Mouse (Mus musculus): ENCODE results near the gene Ephb1.
A peak's percentile ranks its signal among the peaks of the same experiment; 100 is the strongest.

The Ephb1 gene

GRCm38 (mm10) chr9:101982378-101982777 is 372.1 kb downstream of the Ephb1 start:
- no peak for DNase-seq

DNA sequence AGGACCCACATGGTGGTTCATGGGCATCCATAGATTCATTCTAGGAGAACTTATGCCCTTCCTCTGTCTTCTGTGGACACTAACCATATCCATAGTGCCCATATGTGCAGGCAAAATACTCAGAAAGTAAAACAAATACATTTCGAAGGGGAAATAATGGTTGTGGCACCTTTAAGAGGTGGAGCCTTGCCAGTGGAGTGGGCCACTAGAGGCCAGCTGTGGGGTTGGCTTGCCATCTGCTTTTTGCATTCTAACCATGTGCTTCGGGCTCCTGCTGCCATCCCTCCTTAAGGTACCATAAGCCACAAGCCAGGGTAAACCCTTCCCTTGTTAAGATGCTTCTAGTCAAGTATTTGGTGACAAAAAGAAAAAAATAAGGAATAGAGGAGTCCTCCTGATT is 373.3 kb downstream of the Ephb1 start:
- no peak for DNase-seq

DNA sequence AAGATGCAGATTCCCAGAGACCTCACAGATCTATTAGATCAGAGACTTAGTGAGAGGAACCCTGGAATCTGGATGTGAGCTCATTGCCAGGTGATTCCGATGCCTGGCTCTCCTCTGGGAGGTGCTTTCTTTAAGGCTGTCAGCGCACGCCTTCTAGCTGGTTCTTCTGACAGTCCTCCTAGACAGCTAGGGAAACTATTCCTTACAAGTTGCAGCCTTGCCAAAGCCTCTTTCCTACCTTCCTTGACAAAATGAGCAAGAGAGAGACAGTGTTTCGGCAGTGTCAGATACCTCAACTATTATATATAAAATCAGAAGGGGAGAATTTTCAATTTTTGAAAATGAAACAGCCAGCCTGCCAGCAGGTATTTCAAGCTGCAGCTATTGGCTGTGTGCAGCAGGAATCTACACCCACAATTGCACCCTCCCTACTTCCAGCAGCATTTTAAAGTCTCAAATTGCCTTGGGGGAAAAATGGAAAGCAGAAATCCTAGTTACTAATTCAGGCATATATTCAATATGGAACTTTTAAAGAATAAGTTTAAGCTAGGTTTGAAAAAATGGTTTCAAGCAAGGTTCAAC is 377.5 kb downstream of the Ephb1 start:
- DNase-seq, result no peak

DNA sequence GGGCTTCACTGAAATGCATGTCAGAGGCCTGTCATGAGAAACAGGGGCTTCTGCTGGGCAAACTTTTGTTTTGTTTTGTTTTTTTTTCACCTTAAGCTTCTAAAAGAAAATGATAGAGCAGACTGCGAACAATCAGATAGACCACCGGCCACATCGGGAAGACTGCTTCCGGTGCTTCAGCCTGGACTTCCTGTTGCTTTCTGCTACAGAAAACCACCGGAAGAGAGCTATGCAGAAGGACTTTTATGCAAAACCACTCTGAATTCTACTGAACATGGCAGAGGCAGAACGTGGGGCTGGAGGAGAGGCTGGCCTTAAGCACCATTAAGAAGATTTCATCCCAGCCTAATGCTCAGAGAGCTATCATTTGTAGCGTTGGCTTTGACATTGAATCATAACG is 382.2 kb downstream of the Ephb1 start:
- no peak for DNase-seq

DNA sequence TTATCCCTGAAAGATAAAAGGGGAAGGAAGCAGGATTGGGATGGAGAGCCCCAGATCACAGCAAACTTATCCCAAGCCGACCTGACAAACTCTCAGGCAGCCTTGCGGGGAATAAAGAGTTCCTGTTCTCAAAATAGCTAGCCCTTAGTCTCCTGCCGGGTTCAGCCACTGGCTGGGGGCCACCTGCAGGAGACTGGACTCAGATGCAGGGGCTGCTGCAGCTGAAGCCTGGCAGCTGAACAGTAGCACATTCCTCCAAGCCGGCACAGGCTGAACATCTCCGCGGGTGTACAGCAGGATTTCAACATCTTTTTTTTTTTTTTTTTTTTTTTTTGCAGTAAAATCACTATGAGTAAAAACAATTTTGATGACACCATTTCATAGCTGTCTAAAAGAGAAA is 382.7 kb downstream of the Ephb1 start:
- peak; percentile 27 to 31 for DNase-seq

DNA sequence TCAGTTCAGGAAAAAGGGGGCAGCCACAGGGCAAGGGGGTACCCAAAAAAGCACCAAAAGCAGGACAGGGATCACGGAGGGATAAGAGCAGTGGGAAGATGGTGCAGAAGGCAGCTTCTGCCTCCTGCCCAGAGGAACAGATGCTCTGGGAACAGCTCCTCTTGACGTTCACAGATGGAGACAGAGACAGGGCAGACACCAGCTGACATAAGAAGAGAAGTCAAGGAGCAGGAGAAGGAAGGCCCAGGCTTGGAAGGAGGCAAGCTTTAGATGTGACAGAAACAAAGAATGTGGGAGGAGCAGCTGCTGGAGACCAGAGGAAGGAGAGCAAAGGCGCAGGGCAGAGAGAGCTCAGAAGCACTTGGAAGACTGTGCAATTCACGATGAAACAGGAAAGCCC is 398.3 kb downstream of the Ephb1 start:
- no peak for DNase-seq

GRCm38 (mm10) chr9:101954529-101954928 is 400.0 kb downstream of the Ephb1 start:
- no peak for DNase-seq

GRCm38 (mm10) chr9:101950101-101950500 is 404.4 kb downstream of the Ephb1 start:
- no peak for DNase-seq

GRCm38 (mm10) chr9:101945814-101946213 is 408.7 kb downstream of the Ephb1 start:
- no peak for DNase-seq

DNA sequence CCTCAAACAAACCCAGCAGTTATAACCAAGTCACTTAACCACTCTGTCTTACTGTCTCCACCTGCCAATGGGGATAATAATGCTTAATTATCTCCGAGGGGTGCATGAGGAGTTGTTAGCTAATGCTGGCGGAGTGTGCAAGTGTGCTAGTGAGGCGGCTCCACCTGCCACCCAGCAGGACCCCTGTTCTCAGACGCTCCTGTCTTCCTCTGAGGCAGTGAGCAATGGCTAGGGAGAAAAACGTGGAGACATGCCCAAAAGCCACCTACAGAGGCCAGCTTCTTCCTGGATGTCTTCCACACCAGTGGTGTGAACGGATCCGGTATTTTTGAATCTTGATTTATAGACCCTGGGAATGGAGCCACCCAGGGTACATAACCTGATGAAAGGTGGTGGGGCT is 409.2 kb downstream of the Ephb1 start:
- peak; percentile 51 to 62 for DNase-seq

DNA sequence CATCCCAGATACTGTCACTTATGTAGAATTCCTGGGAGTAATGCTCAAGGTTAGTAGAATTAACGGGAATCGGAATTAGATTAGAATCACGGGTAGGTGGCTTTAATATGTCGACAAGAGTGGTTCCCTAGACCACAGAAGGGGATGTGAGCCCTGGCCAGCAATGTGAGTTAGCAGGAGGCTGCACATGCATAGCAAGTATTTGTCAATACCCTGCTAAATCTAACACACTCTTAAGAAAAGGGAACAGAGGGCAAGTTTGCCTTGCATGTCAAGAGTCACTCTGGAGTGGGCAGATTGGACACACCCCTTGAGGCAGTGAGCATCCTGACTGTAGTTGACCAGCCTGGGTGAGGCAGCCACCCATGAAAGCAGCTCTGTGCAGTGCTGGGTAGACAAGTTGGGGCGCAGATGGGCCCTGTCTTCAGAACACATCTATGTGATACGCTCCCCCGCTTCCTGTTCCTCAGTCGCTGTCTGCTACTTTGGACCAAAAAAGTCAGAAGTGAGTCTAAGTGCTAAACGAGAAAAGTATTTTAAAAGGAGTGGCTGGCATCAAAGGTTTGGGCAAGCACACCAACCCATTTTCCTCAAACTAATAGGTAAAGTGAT is 412.3 kb downstream of the Ephb1 start:
- DNase-seq, result no peak

DNA sequence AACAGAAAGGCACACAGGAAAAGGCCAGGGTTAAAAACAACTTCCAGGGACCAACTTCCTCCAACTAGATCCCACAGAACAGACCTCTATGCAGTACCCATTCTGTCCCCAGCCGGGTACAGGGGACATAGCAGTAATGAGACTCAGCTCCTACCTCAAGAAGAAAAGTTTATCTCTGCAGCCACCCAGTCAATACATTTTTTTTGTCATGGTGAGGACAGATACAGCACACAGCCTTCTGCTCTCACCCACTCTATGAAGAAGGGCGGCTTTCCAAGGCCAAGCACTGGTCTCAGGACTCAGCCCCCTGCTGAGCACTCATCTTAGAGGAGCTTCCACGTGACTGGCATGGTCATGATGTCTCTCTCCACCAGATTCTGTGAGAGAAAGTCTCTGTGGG is 414.3 kb downstream of the Ephb1 start:
- no peak for DNase-seq

- peak in 1 of 2 experiments; percentile 40 for DNase-seq
Measured at GRCm38 (mm10) chr9:101939006-101939405, 415.5 kb downstream of the Ephb1 start.

- no peak for DNase-seq
Measured at GRCm38 (mm10) chr9:101938066-101938465, 416.4 kb downstream of the Ephb1 start.

- no peak for DNase-seq
Measured at GRCm38 (mm10) chr9:101934887-101935286, 419.6 kb downstream of the Ephb1 start.

DNA sequence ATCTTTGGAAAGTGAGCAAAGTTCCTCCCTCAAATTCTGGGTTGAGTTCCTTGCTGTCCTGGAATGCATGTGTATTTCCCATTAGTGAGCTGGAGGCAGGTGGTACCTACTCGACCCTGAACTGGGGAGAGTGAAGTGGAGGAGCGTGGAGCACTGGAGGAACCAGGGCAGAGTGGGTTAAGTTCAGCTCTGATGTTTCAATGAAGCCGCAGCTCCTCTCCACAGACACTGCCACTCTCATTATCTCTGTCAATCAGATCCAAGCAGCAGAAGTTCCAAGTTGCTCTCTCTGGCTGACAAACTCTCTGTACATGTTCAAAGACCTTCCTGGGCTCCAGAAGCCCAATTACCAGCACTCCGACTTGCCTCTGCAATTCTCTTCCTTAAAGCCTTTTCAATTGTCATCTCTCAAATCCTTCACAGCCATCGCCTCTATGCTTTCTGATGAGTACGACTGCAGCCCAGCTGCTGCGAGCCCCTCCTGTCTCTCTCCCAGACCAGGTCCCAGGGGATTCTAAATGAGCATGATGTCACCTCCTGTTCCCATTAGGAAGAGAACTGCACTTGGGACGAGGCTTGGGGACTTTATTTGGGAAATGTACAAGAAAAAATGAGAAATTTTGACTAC is 420.4 kb downstream of the Ephb1 start:
- no peak for DNase-seq

DNA sequence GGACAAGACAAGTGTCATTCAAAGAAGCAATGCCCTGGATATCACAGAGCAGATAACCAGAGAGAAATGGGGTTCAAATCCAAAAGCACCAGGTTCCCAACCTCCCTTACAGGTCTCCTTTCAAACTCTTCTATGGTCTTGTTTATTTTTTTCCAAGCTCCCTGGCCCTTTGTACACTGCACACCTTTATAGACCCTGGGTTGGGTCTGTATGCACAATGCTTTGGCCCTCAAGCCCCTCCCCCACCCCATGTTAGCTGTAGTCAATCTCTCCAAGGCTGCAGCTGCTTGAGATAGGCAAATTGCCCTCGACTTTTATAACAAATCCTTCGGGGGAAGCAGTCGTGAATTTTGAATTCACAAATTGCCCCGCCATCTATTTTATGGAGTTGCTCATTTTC is 429.7 kb downstream of the Ephb1 start:
- no peak for DNase-seq

DNA sequence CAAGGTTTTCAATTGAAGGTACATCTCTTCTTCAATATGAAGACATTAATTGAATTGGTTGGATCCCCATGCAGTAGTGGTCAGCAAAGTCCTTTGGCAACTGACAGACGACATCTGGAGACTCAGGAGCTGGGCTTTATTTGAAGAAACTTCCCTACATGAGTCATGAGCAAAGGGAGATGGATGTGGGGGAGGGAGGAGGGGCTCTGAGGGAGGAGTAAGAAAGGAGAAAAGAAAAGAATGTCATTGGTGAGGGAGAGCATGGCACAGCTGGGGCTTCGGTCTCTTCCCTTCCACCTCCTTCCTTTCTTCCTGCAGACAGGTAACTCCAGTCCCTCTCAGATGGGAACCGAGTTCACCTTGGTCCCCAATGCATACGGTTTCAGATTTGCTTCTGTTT is 431.6 kb downstream of the Ephb1 start:
- DNase-seq, result no peak

DNA sequence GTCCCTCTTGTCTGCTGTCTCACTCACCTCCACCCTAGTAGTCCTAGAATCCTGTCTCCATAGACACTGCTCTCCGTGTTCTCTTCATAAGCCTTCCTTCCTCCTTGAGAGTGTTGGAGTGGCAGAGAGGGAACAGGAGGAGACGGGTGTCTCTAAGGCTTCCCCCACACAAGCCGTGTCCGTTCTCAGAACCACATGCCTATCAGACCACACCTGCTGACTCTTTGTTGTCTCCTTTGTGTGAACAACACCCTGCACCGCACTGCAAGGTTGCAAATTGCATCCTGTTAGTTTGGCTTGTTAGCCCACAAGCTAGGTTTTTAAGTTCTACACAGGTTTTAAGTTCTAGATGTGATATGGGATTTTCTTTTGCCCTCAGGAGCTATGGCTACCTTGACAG is 435.2 kb downstream of the Ephb1 start:
- DNase-seq, result no peak

- DNase-seq, result no peak
Measured at GRCm38 (mm10) chr9:101918771-101919170, 435.7 kb downstream of the Ephb1 start.

DNA sequence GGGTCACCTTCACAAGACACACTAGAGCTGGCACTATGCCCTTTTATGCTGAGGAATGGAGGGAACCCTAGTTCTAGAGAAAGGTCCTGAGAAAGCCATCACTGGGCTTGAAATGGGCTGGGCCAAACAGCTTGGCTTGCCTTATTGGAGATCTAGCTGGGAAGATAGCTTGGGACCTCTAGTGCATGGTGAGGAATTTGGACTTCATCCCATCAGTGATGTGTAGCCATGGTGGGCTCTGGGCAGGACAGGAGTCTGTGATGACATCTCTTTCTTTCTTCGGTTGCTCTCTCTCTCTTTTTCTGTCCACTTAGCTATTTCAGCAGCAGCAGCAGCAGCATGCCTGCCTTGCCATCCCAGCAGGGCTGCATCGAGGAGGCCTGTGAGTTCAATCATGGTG is 439.4 kb downstream of the Ephb1 start:
- DNase-seq, result no peak

DNA sequence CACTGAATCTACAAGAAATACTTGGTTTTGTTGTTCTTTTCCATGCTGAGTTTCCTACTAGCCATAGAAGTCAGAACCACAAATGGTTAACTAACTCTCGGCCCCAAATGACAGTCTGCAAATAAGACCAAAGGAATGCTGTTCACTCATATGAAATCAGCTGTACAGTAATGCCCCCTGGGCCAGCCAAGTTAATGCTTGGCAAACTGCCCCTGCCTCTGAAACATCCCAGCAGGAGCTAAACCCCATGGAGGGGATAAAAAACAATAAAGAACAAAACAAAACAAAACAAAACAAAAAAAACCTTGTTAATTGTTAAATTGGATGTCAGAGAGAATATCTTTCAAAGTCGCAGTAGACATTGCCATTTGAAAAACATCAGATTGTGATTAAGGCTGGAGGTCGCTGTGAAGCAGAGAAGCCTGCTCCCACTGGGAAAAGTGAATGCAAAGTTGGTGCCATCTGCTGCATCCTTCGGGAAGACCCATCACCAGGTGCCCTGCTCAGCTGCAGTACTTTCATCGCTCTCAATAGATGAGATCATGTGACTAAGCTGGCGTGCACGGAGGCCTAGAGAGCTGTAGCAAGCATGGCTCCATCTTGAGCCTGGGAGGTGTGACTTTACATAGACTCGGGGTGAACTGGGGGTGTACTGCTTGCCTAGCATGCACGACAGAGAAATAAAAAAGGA is 443.2 kb downstream of the Ephb1 start:
- peak; percentile 24 to 33 for DNase-seq

- no peak for DNase-seq
Measured at GRCm38 (mm10) chr9:101909491-101909890, 445.0 kb downstream of the Ephb1 start.

- DNase-seq, result no peak
Measured at GRCm38 (mm10) chr9:101908849-101909248, 445.6 kb downstream of the Ephb1 start.
